Mouse (Mus musculus) urinary bladder, adult 2 months (tissue): ENCODE measurements at regions not wholly inside any gene's neighbourhood (a gene's known extent, or its start where the extent isn't known, plus 50 kb on each side); places are given as distances from the start of the nearest gene placed in this dataset.

Experiments used
- DNase-seq: peaks from one replicate; pipeline ENCODE4 v3.0.0; 2022; ENCODE audit warnings: low spot score

GRCm38 (mm10) chr3:101691937-101692604, 87.6 kb upstream of the Atp1a1 start:
- DNase-seq = no peak

GRCm38 (mm10) chr3:101690779-101691178, 86.3 kb upstream of the Atp1a1 start:
- DNase-seq = no peak

GRCm38 (mm10) chr3:101690222-101690621, 85.7 kb upstream of the Atp1a1 start:
- no peak for DNase-seq

GRCm38 (mm10) chr3:101685203-101685602, 80.7 kb upstream of the Atp1a1 start:
- no peak for DNase-seq

- no peak for DNase-seq
Observed at GRCm38 (mm10) chr3:101672943-101673342, 68.5 kb upstream of the Atp1a1 start.

GRCm38 (mm10) chr3:101670561-101671001, 66.1 kb upstream of the Atp1a1 start:
- no peak for DNase-seq

GRCm38 (mm10) chr3:101669743-101670142, 65.3 kb upstream of the Atp1a1 start:
- no peak for DNase-seq

- DNase-seq = no peak
Observed at GRCm38 (mm10) chr3:101667767-101668387, 63.4 kb upstream of the Atp1a1 start.

GRCm38 (mm10) chr3:101667186-101667585, 62.7 kb upstream of the Atp1a1 start:
- peak; percentile 25 for DNase-seq

- no peak for DNase-seq
Observed at GRCm38 (mm10) chr3:101666583-101666982, 62.1 kb upstream of the Atp1a1 start.

GRCm38 (mm10) chr3:101661184-101661992, 56.9 kb upstream of the Atp1a1 start:
- DNase-seq = no peak

GRCm38 (mm10) chr3:101660635-101661034, 56.2 kb upstream of the Atp1a1 start:
- DNase-seq = no peak

- DNase-seq = no peak
Observed at GRCm38 (mm10) chr3:101660176-101660575, 55.7 kb upstream of the Atp1a1 start.

- DNase-seq = no peak
Observed at GRCm38 (mm10) chr3:101657979-101658378, 53.5 kb upstream of the Atp1a1 start.

- no peak for DNase-seq
Observed at GRCm38 (mm10) chr3:101654720-101655119, 50.2 kb upstream of the Atp1a1 start.
